ENCODE assay signal across 24 mouse cellular contexts in genomic region chr16:91394826-91395410, GRCm38 (mm10). TPM values are rescaled to one million over a fixed set of nuclear protein-coding genes. Genes with fewer than 3 reads are reported as not detected.
DNase-seq lines count a peak whose midpoint lies in the region; ATAC-seq and TF ChIP-seq lines count a peak whose summit lies in the region.
"Had no signal": no experiment of that assay in that cellular context is flagged by ENCODE, and none has a peak within 500 bp of the region (broad histone marks: within the 10 kb centered on the region; RNA-seq: fewer than 3 reads in every experiment).

No protein-coding gene starts in this region.

- no peak for ATAC-seq in lung, embryonic 14.5 days (ENCODE audit: insufficient read depth)
- ATAC-seq in liver, embryonic 16.5 days (ENCODE audit: low read depth) = no peak
- ATAC-seq: forebrain, postnatal 0 days; midbrain, embryonic 13.5 days; Patski had no signal

- H3K27ac ChIP-seq in heart, adult 2 months = peak overlapping the region; percentile 24
- no peak overlapping the region for H3K27ac ChIP-seq in lung, embryonic 14.5 days (ENCODE audit: low read depth)
- H3K27ac ChIP-seq in liver, embryonic 16.5 days (ENCODE audit: low read length) = peak overlapping the region; percentile 41
- H3K27ac ChIP-seq: embryonic facial prominence, embryonic 12.5 days; limb, embryonic 13.5 days; macrophage; midbrain, embryonic 13.5 days had no signal

- no peaks in the 10 kb centered on the region for H3K79me2 ChIP-seq in heart, adult 2 months (replicated peaks; ENCODE audit: control insufficient read depth, insufficient read depth, low read length)

- no peaks in the 10 kb centered on the region for H3K27me3 ChIP-seq in heart, adult 2 months (ENCODE audit: control insufficient read depth, insufficient read depth, low read length)
- H3K27me3 ChIP-seq in lung, embryonic 14.5 days (ENCODE audit: insufficient read depth, low read length) = no peaks in the 10 kb centered on the region
- H3K27me3 ChIP-seq in liver, embryonic 16.5 days (ENCODE audit: control insufficient read depth, insufficient read depth, low read depth, low read length) = no peaks in the 10 kb centered on the region
- H3K27me3 ChIP-seq: embryonic facial prominence, embryonic 12.5 days; limb, embryonic 13.5 days; midbrain, embryonic 13.5 days; Patski had no signal

- 0 out of 2 replicates have a peak, but pooled peaks have one; percentile 23 for TF ChIP-seq EP300 in heart, adult 2 months (IDR thresholded peaks at IDR 0.05; ENCODE audit: insufficient read depth, low read depth, low read length)

- WGBS in heart, adult 2 months = 37% methylated on average over 4 of the region's 4 CpGs
- 53% methylated on average over 4 of the region's 4 CpGs for WGBS in lung, embryonic 14.5 days
- WGBS in liver, embryonic 16.5 days (ENCODE audit: insufficient replicate concordance) = 63% methylated on average over 4 of the region's 4 CpGs

- no peak overlapping the region for H3K9ac ChIP-seq in heart, adult 2 months (ENCODE audit: low read depth, low read length)
- no peak overlapping the region for H3K9ac ChIP-seq in lung, embryonic 14.5 days
- H3K9ac ChIP-seq in liver, embryonic 16.5 days (ENCODE audit: low read depth, low read length) = no peak overlapping the region
- H3K9ac ChIP-seq: embryonic facial prominence, embryonic 12.5 days; forebrain, postnatal 0 days; limb, embryonic 13.5 days; midbrain, embryonic 13.5 days had no signal

- no peak for TF ChIP-seq CTCF in heart, adult 2 months (IDR thresholded peaks at IDR 0.05)
- TF ChIP-seq CTCF in lung, embryonic 14.5 days (IDR thresholded peaks at IDR 0.05; ENCODE audit: low read depth) = no peak

- H3K4me1 ChIP-seq in heart, adult 2 months (ENCODE audit: control insufficient read depth, insufficient read depth, low read length) = peaks cover 5% of the 10 kb centered on the region
- H3K4me1 ChIP-seq in lung, embryonic 14.5 days (ENCODE audit: insufficient read depth) = no peaks in the 10 kb centered on the region
- H3K4me1 ChIP-seq in liver, embryonic 16.5 days (ENCODE audit: control insufficient read depth, low read depth, low read length) = peaks cover 27% of the 10 kb centered on the region
- H3K4me1 ChIP-seq: embryonic facial prominence, embryonic 12.5 days; limb, embryonic 13.5 days; midbrain, embryonic 13.5 days had no signal

- intact Hi-C loops in heart, adult 2 months (cut with DNase I) = no loop called here

- no peak for TF ChIP-seq POLR2A in heart, adult 2 months (IDR thresholded peaks at IDR 0.05; ENCODE audit: insufficient read depth, low read depth, low read length)

- peak; percentile 28 to 61 for DNase-seq in heart, adult 2 months
- DNase-seq in heart, adult 9 months (ENCODE audit: low spot score in 2 of 2) = no peak
- DNase-seq in lung, embryonic 14.5 days = peak; percentile 13
- DNase-seq in lung, postnatal 14 days = no peak
- DNase-seq in fat pad, adult 2 months (ENCODE audit: extremely low read depth, low read depth, low spot score) = peak; percentile 56
- no peak for DNase-seq in cerebellum, postnatal 25 days
- no peak for DNase-seq in B cell, adult 2 months
- DNase-seq: adrenal gland, postnatal 36 days; cerebellum, adult 8-10 months; forebrain, postnatal 0 days; kidney, adult 8-10 months; kidney, postnatal 36 days; layer of hippocampus, adult 9-11 months; thymus, adult 2 months had no signal

- no peaks in the 10 kb centered on the region for H3K9me3 ChIP-seq in lung, embryonic 14.5 days (ENCODE audit: low read depth, low read length)
- H3K9me3 ChIP-seq in liver, embryonic 16.5 days (replicated peaks; ENCODE audit: control insufficient read depth, low read length) = no peaks in the 10 kb centered on the region
- H3K9me3 ChIP-seq: embryonic facial prominence, embryonic 12.5 days; limb, embryonic 13.5 days; midbrain, embryonic 13.5 days had no signal

- no peak overlapping the region for H3K4me3 ChIP-seq in heart, adult 2 months
- no peak overlapping the region for H3K4me3 ChIP-seq in lung, embryonic 14.5 days (ENCODE audit: low read depth, low read length)
- no peak overlapping the region for H3K4me3 ChIP-seq in liver, embryonic 16.5 days (ENCODE audit: low read depth, low read length)
- H3K4me3 ChIP-seq: embryonic facial prominence, embryonic 12.5 days; limb, embryonic 13.5 days; midbrain, embryonic 13.5 days had no signal

- H3K36me3 ChIP-seq in heart, adult 2 months (ENCODE audit: control insufficient read depth, insufficient read depth, low read length) = peaks cover 8% of the 10 kb centered on the region
- peaks cover 63% of the 10 kb centered on the region for H3K36me3 ChIP-seq in lung, embryonic 14.5 days (ENCODE audit: insufficient read depth)
- H3K36me3 ChIP-seq in liver, embryonic 16.5 days (ENCODE audit: control insufficient read depth, insufficient read depth) = peaks cover 61% of the 10 kb centered on the region

- no peak overlapping the region for H3K4me2 ChIP-seq in lung, embryonic 14.5 days
- H3K4me2 ChIP-seq in liver, embryonic 16.5 days (ENCODE audit: low read depth, low read length) = no peak overlapping the region
- H3K4me2 ChIP-seq: embryonic facial prominence, embryonic 12.5 days; limb, embryonic 13.5 days; midbrain, embryonic 13.5 days had no signal

RNA-seq across cellular contexts. Expression of gene Gm21970, which starts 3.4 kb away (rescaled TPM):
- total RNA-seq in heart, adult 2 months (2021) = not detected
- not detected in 2 replicates for polyA plus RNA-seq in heart, adult 2 months (2012; rRNA removed)
- polyA plus RNA-seq in lung, embryonic 14.5 days (2014; fragmentation: Nextera tagmentation; extraction: Ambion mirVana) = 0.47 TPM in 1 of 2 replicates, not detected in the other
- not detected in 2 replicates for polyA plus RNA-seq in liver, embryonic 16.5 days (2015; fragmentation: Nextera tagmentation; extraction: Ambion mirVana)
- total RNA-seq: adrenal gland, postnatal 36 days; forebrain, postnatal 0 days; gastrocnemius, adult 18-20 months; hematopoietic stem cell, adult 5-6 weeks; neutrophil, adult 5-6 weeks had no signal
- polyA plus RNA-seq: cortical plate, adult 2 months; embryonic facial prominence, embryonic 12.5 days; forebrain, postnatal 0 days; limb, embryonic 13.5 days; macrophage; midbrain, embryonic 13.5 days; thymus, adult 2 months had no signal

RNA-seq across cellular contexts. Expression of gene Il10rb, which starts 11.0 kb away (rescaled TPM):
- total RNA-seq in heart, adult 2 months (2021) = 100 to 1,000 TPM in 1 of 2 experiments, 10 to 100 TPM in 1; 98.2 to 122 TPM
- 136 and 182 TPM in 2 replicates for polyA plus RNA-seq in heart, adult 2 months (2012; rRNA removed)
- polyA plus RNA-seq in lung, embryonic 14.5 days (2014; fragmentation: Nextera tagmentation; extraction: Ambion mirVana) = 32.8 and 36.4 TPM in 2 replicates
- 32.3 and 33.6 TPM in 2 replicates for polyA plus RNA-seq in liver, embryonic 16.5 days (2015; fragmentation: Nextera tagmentation; extraction: Ambion mirVana)

RNA-seq across cellular contexts. Expression of gene Ifnar2, which starts 22.3 kb away (rescaled TPM):
- total RNA-seq in heart, adult 2 months (2021) = 10 to 100 TPM; 31.2 to 36.0 TPM
- polyA plus RNA-seq in heart, adult 2 months (2012; rRNA removed) = 39.9 and 51.6 TPM in 2 replicates
- polyA plus RNA-seq in lung, embryonic 14.5 days (2014; fragmentation: Nextera tagmentation; extraction: Ambion mirVana) = 54.1 and 62.0 TPM in 2 replicates
- polyA plus RNA-seq in liver, embryonic 16.5 days (2015; fragmentation: Nextera tagmentation; extraction: Ambion mirVana) = 92.9 and 95.8 TPM in 2 replicates

Comparison
In these comparisons a context has a peak if more than half of its experiments do, and no peak if none do; other contexts are left out.
1. DNase-seq: peak in heart, adult 2 months (2 of 2), lung, embryonic 14.5 days (single experiment) and fat pad, adult 2 months (single experiment); none in heart, adult 9 months (0 of 2), lung, postnatal 14 days (single experiment), cerebellum, postnatal 25 days (0 of 2) and B cell, adult 2 months (0 of 2).